Mouse (Mus musculus): ENCODE data around the gene Tnxb. TPM values are rescaled to one million over a fixed set of nuclear protein-coding genes. Genes with fewer than 3 reads are reported as not detected.

Tnxb gene
- total and polyA plus RNA-seq, 2 experiments: 3.5 to 3.6 TPM

DNA sequence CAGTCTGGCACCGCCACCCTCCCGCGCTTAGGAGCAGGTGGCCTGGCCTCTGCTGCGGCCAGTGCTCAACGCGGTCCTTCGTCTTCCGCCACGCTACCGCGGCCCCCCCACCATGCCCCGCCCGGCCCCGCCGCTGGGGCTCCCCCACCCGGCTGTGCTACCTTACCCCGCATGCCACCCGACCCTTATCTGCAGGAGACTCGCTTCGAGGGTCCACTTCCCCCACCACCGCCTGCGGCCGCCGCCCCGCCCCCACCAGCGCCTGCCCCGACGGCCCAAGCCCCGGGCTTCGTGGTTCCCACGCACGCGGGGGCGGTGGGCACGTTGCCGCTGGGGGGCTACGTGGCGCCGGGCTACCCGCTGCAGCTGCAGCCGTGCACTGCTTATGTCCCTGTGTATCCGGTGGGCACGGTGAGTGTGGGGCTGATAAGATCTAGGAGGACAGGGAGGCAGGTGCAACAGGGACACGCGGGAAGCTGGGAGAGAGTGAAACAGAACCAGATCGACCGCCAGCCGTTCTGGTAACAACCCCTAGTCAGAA, 39.5 kb upstream of the Tnxb start:
- no peaks in the 10 kb centered on the region for H3K36me3 ChIP-seq (ENCODE audit: control insufficient read depth, insufficient read depth, low read length)
- no peaks in the 10 kb centered on the region for H3K79me2 ChIP-seq (ENCODE audit: control insufficient read depth, insufficient read depth, low read length)
- no peak for TF ChIP-seq CTCF (IDR thresholded peaks at IDR 0.05; ENCODE audit: low read depth, low read length)
- TF ChIP-seq POLR2A (IDR thresholded peaks at IDR 0.05; ENCODE audit: extremely low read depth, insufficient read depth, low read length): no peak
- peak overlapping the region; percentile 48; the same call in 1 of the 2 replicates for H3K9ac ChIP-seq (ENCODE audit: low read depth, low read length)
- WGBS: 8% methylated on average over 43 of the region's 48 CpGs
- no peak overlapping the region for H3K27ac ChIP-seq (replicated peaks; ENCODE audit: insufficient read depth, low read depth, low read length)
- H3K27me3 ChIP-seq (ENCODE audit: control insufficient read depth, insufficient read depth, low read length): no peaks in the 10 kb centered on the region
- DNase-seq (ENCODE audit: extremely low read depth, low read depth, low spot score): no peak
- H3K4me3 ChIP-seq (ENCODE audit: insufficient read depth, low read depth, low read length): peak overlapping the region; percentile 22; the same call in 1 of the 2 replicates
- H3K4me1 ChIP-seq (ENCODE audit: control insufficient read depth, insufficient read depth, low read length): 0 out of 2 replicates have a peak, but pooled peaks cover 5% of the 10 kb centered on the region

- DNase-seq (ENCODE audit: extremely low read depth, low read depth, low spot score): no peak
- 0 out of 2 replicates have a peak overlapping the region, but pooled peaks have one; percentile 16 for H3K9ac ChIP-seq (ENCODE audit: low read depth, low read length)
- no peak for TF ChIP-seq CTCF (IDR thresholded peaks at IDR 0.05; ENCODE audit: low read depth, low read length)
- TF ChIP-seq POLR2A (IDR thresholded peaks at IDR 0.05; ENCODE audit: extremely low read depth, insufficient read depth, low read length): no peak
- H3K36me3 ChIP-seq (ENCODE audit: control insufficient read depth, insufficient read depth, low read length): no peaks in the 10 kb centered on the region
- no peak overlapping the region for H3K27ac ChIP-seq (replicated peaks; ENCODE audit: insufficient read depth, low read depth, low read length)
- no peaks in the 10 kb centered on the region for H3K4me1 ChIP-seq (ENCODE audit: control insufficient read depth, insufficient read depth, low read length)
- no peaks in the 10 kb centered on the region for H3K27me3 ChIP-seq (ENCODE audit: control insufficient read depth, insufficient read depth, low read length)
- WGBS: 27% methylated on average over 12 of the region's 12 CpGs
- no peaks in the 10 kb centered on the region for H3K79me2 ChIP-seq (ENCODE audit: control insufficient read depth, insufficient read depth, low read length)
- H3K4me3 ChIP-seq (ENCODE audit: insufficient read depth, low read depth, low read length): no peak overlapping the region
Observed at GRCm38 (mm10) chr17:34631647-34632046, 38.7 kb upstream of the Tnxb start.

- no peak overlapping the region for H3K27ac ChIP-seq (replicated peaks; ENCODE audit: insufficient read depth, low read depth, low read length)
- H3K36me3 ChIP-seq (ENCODE audit: control insufficient read depth, insufficient read depth, low read length): no peaks in the 10 kb centered on the region
- no peaks in the 10 kb centered on the region for H3K79me2 ChIP-seq (ENCODE audit: control insufficient read depth, insufficient read depth, low read length)
- H3K4me1 ChIP-seq (ENCODE audit: control insufficient read depth, insufficient read depth, low read length): no peaks in the 10 kb centered on the region
- WGBS: 7% methylated on average over 26 of the region's 26 CpGs
- peak; percentile 48 for DNase-seq (ENCODE audit: extremely low read depth, low read depth, low spot score)
- H3K9ac ChIP-seq (ENCODE audit: low read depth, low read length): peak overlapping the region; percentile 6; the same call in 1 of the 2 replicates
- peak overlapping the region; percentile 25; the same call in 1 of the 2 replicates for H3K4me3 ChIP-seq (ENCODE audit: insufficient read depth, low read depth, low read length)
- TF ChIP-seq CTCF (IDR thresholded peaks at IDR 0.05; ENCODE audit: low read depth, low read length) (no peak), POLR2A (IDR thresholded peaks at IDR 0.05; ENCODE audit: extremely low read depth, insufficient read depth, low read length) (no peak)
- H3K27me3 ChIP-seq (ENCODE audit: control insufficient read depth, insufficient read depth, low read length): no peaks in the 10 kb centered on the region
Observed at GRCm38 (mm10) chr17:34632261-34632691, 38.1 kb upstream of the Tnxb start.

DNA sequence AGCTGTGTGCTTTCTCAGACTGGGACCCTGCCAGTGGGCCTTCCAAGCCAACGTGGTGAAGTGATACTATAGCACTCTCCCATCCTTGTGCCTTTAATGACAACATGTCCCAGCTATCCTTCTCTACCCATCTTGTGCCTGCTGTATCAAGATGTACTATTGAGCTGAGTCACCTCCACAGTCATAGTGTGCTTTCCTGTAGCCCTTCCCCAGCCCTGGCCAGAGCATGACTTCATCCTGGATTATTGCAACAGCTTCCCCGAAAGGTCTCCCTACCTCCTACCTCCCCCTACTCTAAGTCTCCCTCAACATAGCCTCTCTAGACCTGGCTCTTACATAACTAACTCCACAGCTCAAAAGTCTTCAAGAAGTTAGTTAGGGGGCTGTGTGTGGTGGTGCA, 34.7 kb upstream of the Tnxb start:
- TF ChIP-seq CTCF (IDR thresholded peaks at IDR 0.05; ENCODE audit: low read depth, low read length) (no peak), POLR2A (IDR thresholded peaks at IDR 0.05; ENCODE audit: extremely low read depth, insufficient read depth, low read length) (no peak)

DNA sequence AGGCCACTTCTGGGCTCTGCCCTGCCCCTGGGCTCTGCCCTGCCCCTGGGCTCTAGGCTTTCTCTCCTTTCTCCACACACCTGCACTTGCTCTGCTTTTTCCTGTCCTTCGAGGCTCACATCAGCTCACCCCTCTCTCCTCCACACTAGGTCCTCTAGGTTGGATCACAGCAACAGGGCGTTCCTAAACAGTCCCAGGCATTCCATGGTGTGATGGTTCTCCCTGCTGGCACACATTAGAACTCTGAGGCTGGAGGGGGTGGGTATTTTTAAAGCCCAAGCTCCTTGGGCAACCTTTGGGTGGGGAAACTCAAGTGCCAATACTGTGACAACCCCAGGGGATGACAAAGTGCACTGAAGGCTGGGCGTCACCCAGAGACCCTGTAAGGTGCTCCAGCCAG, 32.9 kb upstream of the Tnxb start:
- no peaks in the 10 kb centered on the region for H3K27me3 ChIP-seq (ENCODE audit: control insufficient read depth, insufficient read depth, low read length)
- WGBS: 70% methylated on average over 3 of the region's 3 CpGs
- no peak overlapping the region; the same call in 1 of the 2 replicates for H3K9ac ChIP-seq (ENCODE audit: low read depth, low read length)
- no peaks in the 10 kb centered on the region for H3K36me3 ChIP-seq (ENCODE audit: control insufficient read depth, insufficient read depth, low read length)
- peak overlapping the region; percentile 28 for H3K4me3 ChIP-seq (ENCODE audit: insufficient read depth, low read depth, low read length)
- H3K27ac ChIP-seq (replicated peaks; ENCODE audit: insufficient read depth, low read depth, low read length): peak overlapping the region; percentile 5; the same call in 1 of the 2 replicates
- no peak for DNase-seq (ENCODE audit: extremely low read depth, low read depth, low spot score)
- H3K4me1 ChIP-seq (ENCODE audit: control insufficient read depth, insufficient read depth, low read length): no peaks in the 10 kb centered on the region
- H3K79me2 ChIP-seq (ENCODE audit: control insufficient read depth, insufficient read depth, low read length): no peaks in the 10 kb centered on the region
- TF ChIP-seq POLR2A (IDR thresholded peaks at IDR 0.05; ENCODE audit: extremely low read depth, insufficient read depth, low read length) (no peak), CTCF (IDR thresholded peaks at IDR 0.05; ENCODE audit: low read depth, low read length) (no peak)

More for the DNA sequence above, 34.7 kb upstream of the Tnxb start:
- H3K27ac ChIP-seq (replicated peaks; ENCODE audit: insufficient read depth, low read depth, low read length): no peak overlapping the region
- 77% methylated on average over 2 of the region's 2 CpGs for WGBS
- no peaks in the 10 kb centered on the region for H3K36me3 ChIP-seq (ENCODE audit: control insufficient read depth, insufficient read depth, low read length)
- no peak overlapping the region for H3K9ac ChIP-seq (ENCODE audit: low read depth, low read length)
- no peak for DNase-seq (ENCODE audit: extremely low read depth, low read depth, low spot score)
- no peak overlapping the region for H3K4me3 ChIP-seq (ENCODE audit: insufficient read depth, low read depth, low read length)
- H3K79me2 ChIP-seq (ENCODE audit: control insufficient read depth, insufficient read depth, low read length): no peaks in the 10 kb centered on the region
- H3K27me3 ChIP-seq (ENCODE audit: control insufficient read depth, insufficient read depth, low read length): no peaks in the 10 kb centered on the region
- no peaks in the 10 kb centered on the region for H3K4me1 ChIP-seq (ENCODE audit: control insufficient read depth, insufficient read depth, low read length)

Data from liver, adult 2 months (tissue).